Mouse (Mus musculus) ES-CJ7 (cell line): ENCODE measurements around the gene Zcchc2.

Experiments
- DNase-seq: peaks from one replicate; pipeline ENCODE4 v3.0.0; 2011; ENCODE audit warnings: low read depth, low spot score

Gene Zcchc2

GRCm38 (mm10) chr1:106036861-106037599 lies 46.8 kb downstream of the Zcchc2 start:
- peak; percentile 83 for DNase-seq

DNA sequence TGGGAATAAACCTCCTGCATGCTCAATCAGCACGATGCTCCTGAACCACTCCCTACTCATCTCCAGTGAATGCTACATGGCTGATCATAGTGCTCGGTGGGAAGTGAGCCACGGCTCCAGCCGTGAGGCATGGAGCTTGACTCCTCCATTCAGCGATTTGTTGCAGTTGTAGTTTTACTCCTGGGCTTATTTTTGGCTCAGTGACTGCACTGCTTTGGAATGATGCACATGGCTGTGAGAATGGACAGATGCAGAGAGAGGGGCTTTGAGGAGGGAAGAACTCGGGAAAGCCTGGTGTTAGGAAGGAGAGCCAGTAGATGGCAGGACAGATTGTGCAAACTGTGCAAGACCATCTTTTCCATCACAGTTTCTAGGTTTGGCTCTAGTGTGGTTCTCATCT lies 49.1 kb downstream of the Zcchc2 start:
- DNase-seq, result no peak

DNA sequence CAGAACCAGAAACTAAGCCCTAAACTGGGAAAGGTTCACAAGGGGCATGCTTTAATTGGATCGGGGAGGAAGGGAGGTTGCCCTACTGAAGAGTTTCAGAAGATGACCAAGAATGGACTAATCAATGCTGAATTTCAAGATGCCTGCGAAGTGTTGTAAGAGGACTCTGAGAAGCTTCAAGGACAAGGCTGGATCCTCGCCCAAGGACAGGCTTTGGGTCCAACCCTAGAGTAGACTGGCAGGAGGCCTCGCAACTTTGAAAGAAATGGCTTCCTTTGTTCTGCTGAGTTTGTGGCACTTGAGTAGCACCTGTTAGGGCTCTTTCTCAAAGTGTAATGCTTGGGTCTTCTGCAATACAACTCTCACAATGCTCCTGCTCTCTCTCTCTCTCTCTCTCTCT lies 50.1 kb downstream of the Zcchc2 start:
- no peak for DNase-seq

GRCm38 (mm10) chr1:106042221-106042620 lies 52.0 kb downstream of the Zcchc2 start:
- no peak for DNase-seq

DNA sequence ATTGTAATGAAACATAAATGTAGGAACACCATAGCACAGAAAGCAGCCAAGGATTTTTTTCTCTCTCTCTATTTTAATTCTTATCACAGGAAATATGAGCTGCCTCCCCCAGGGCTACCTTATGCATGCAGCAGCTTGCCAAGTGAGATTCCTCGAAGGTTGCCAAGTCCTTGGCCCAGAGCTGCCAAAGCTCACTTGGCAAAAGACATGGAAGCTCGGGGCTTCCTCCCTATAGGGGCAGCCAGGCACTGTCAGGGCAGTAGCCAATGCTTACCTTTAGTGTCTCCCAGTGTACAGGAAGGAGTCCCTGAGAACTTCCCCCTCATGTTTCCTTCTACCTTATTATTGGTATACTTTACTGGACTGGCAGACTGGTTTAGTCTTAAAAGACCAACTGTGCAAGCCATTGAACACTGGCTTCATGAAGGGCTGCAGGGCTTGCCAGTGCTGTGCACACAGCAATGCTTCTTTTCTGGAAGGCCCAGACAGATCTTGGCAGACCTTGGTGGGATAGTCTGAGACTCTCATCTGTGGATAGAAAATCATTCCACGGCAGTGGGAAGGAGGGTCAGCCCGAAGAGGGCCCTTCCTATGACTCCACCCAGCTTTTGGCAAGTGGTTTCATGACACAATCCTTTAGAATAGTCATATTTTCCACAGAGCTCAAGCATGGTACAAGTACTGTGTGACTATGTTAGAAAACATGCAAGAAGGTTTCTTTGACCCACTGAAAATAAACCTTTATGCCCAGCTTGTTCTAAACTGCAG lies 53.0 kb downstream of the Zcchc2 start:
- no peak for DNase-seq

- DNase-seq, result no peak
These were observed 58.8 kb downstream of the Zcchc2 start for GRCm38 (mm10) chr1:106049036-106049435.

DNA sequence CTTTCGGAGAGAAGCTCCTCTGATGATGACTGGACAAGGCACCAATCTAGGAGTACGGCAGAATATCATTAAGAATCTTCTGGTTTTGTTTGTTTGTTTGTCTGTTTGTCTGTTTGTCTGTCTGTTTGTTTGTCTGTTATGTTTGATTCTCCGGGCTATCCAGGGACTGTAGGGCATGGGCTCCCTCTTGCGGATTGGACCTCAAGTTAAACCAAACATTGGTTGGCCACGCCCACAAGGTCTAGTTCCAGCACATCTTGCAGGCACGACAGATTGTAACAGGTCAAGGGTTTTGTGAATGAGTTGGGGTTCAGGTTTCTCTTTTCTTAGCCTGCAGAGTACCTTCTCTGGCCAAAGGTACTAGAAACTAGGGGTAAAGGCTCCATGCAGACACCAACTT lies 64.8 kb downstream of the Zcchc2 start:
- peak; percentile 37 for DNase-seq

GRCm38 (mm10) chr1:106058355-106058754 lies 68.1 kb downstream of the Zcchc2 start:
- peak; percentile 47 for DNase-seq

DNA sequence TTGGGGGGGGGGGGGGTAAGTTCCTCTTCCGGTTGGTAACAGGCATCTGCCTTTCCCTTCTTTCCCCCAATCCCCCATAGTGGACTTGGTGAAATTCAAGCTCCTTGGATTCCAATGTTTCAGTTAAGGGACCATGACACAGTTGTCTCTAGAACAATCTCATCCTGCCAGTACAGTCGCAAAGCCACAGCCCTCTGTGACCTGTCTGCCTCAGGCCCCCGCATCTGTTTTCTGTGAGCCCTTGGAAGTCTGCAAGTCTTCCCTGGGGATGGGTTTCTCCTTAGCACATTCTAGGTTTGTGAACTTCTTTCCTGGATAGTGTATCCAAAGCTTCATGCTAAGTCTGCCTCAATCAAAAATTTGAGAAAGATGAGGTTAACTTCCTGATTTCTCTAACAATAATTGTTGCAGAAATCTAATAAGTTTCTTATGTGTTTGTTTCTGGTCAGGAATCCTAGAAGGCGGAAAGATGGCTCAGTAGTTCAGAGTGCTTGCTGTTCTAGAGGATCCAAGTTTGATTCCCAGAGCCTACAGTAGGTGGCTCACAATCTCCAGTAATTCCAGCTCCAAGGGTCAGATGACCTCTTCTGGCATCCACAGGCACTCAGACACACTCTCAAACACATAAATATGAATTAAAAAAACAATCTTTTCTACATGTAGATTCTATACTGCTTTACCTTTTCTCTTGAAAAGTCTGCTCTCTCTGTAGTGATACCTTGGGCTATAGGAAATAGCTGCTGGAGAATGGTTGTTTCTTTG lies 69.5 kb downstream of the Zcchc2 start:
- no peak for DNase-seq

GRCm38 (mm10) chr1:106061185-106061910 lies 71.1 kb downstream of the Zcchc2 start:
- DNase-seq, result no peak

- no peak for DNase-seq
These were observed 72.8 kb downstream of the Zcchc2 start for GRCm38 (mm10) chr1:106062891-106063590.

DNA sequence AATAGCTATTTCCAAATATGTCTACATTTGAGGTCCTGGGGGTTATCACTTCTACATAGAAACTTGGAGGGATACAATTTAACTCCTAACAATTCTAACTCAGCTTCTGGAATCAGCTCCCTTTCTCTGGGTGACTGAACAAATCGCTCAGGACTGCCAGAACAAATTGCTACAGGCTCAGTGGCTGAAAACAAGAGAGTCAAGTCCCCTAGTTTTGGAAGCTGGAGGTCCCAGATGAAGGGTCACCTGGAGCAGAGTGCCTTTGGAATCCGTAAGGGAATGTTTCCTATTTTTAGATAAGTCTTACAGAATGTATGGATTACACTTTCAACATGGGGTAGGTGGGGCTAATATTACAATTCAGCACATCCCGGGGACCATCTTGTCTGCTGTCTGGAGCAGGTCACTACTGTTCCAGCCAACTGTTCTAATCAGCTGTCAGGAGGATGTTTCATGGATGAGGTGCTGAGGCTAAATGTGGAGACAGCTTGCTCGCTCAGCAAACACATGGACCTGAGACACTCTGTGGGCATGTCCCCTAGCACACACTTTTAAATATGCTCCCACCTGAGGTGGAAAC lies 73.5 kb downstream of the Zcchc2 start:
- DNase-seq, result no peak

DNA sequence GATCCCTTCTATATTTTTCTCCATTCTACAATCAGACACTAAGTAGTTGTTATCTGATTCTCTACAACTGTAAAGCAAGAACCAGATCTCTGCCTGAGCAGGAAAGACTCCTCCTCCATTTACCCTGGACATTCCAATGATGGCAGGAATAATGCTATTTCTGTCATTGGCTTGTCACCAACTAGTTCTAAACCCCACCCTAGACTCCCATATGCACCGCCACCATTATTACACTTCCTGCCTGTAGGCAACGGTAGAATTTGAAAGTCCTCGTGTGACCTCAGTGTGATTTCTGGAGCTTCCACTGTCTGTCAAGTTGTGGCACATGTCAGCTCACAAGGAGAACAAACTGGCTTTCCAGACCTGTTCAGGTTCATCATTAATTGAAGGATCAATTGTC lies 74.1 kb downstream of the Zcchc2 start:
- no peak for DNase-seq

DNA sequence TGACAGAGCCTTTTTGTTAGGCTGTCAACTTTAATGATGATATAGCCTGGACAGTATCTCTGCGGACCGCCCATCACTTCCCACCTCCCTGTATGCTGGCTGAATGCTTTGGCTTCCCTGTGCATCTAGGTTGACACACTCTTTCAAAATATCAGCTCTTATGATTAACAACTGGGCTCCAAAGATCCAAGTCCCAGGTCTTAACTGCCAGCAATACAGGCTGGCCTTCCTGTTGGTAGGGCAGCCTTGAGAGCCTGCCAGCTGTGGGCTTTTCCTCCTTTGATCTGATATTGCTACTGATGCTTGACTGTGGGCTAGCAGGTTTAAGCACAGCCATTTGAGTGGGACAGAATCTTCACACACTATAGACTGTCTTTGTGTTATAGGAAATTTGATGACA lies 74.5 kb downstream of the Zcchc2 start:
- DNase-seq, result no peak

DNA sequence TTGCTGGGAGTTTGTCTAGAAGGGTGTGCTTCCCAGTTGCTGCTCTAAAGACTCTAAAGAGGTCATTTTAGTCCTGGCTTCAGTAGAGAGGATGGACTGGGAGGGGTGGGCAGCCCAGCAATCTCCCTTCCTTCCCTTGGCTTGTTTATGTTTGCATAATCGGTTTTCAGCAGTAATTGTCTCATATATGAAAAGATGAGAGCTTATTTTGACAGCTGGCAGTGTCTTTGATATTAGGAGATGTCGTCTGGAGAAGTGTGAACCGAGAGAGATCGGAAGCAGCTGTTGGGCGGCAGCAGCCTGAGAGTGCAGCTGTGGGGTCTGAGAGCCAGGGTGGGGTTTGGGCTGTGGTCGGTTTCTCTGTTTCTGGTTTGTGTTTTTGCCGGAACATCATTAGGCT lies 75.5 kb downstream of the Zcchc2 start:
- no peak for DNase-seq

DNA sequence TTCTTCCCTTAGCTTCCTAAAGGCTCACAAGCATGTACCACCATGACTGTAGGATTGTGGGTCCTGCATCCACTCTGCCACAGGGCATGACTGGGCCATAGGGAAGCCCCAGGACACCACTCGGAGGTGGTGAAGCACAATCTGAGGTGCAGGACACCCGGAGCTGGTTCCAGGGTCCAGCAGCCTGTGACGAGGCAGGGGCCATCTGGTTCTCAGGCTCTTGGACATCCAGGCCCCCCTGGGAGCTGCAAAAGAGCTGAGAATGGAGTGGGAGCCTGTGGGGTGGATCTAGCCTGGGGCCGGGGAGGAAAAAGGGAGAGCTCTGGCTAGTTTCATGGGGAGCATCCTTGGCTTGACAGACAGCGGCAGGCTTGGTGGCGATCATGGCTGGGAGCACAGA lies 77.1 kb downstream of the Zcchc2 start:
- DNase-seq, result no peak

GRCm38 (mm10) chr1:106069867-106070543 lies 79.8 kb downstream of the Zcchc2 start:
- no peak for DNase-seq

DNA sequence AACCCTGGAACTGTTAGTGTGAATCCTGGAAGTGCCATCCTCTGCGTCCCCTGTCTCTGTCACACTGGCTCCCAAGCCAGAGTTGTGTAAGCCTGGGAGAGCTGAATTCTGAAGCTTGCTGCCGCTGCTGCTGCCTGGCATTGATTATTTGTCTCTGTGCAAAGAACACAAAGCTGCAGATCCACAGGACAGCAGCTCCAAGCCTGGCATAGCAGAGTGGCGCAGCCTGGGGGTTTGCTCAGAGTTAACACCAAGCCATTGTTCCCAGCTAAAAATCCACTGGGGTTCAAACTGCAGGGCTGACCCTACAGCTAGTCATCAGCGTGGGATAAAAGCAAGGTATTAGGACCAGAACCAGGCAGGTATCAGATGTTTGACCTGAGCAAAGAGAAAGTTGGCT lies 80.6 kb downstream of the Zcchc2 start:
- no peak for DNase-seq

DNA sequence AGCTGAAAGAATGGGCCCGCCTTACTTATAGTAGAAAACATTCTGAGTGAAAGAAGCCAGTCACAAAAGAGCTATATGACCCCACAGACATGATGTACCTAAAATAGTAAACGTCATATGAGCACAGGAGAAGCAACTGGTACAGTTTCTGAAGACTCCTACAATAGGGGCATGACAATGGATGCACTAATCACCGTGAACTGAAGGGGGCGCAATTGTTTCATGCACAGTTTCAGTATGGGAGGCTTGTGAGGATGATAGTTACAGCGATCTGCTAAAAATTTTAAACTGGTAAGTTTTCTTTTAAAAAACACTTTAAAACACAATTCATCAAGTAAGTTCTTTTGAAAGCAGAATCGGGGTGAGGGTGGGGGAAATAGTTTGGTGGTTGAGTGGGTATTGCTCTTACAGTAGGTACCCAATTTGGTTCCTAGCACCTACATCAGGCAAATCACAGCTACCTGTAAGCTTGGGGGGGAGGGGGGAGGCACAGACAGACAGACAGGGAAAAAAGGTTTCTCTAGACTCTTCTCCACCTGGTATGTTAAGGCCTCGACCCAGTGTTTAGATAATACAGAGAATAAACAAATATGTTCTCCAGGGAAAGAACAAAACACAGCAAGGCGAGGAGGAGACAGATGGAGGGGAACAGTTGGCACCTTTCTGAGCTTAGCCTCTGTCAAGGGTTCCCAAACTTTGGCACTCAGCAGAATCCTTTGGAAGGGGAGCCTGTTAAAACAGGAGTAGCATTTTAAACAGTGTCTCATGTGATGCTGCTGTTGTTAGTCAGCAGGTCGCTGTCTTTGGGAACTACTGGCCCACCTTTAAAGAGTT lies 81.2 kb downstream of the Zcchc2 start:
- peak; percentile 82 for DNase-seq
